Mouse (Mus musculus): Measurements from ENCODE around the gene Dst. TPM values are rescaled to one million over a fixed set of nuclear protein-coding genes. Genes with fewer than 3 reads are reported as not detected.
A peak's percentile ranks its signal among the peaks of the same experiment; 100 is the strongest.

Dst gene
- polyA plus RNA-seq, 1 experiment from 2014 or later: 3.3 TPM

GRCm38 (mm10) chr1:33931791-33932190, 23.8 kb downstream of the Dst start:
- Histone ChIP-seq H3K27ac (no peak overlapping the region), H3K9ac (no peak overlapping the region), H3K4me2 (no peak overlapping the region), H3K4me3 (replicated peaks) (no peak overlapping the region), H3K36me3 (no peaks in the 10 kb centered on the region), H3K9me3 (replicated peaks) (no peaks in the 10 kb centered on the region), H3K4me1 (replicated peaks) (no peaks in the 10 kb centered on the region), H3K27me3 (no peaks in the 10 kb centered on the region)
- DNase-seq (no peak), ATAC-seq (ENCODE audit: low read depth) (no peak)
- 74% methylated on average over 8 of the region's 8 CpGs for WGBS (ENCODE audit: insufficient replicate concordance)

GRCm38 (mm10) chr1:33932196-33932595, 24.2 kb downstream of the Dst start:
- DNase-seq (no peak), ATAC-seq (ENCODE audit: low read depth) (no peak)
- Histone ChIP-seq H3K27ac (no peak overlapping the region), H3K27me3 (no peaks in the 10 kb centered on the region), H3K9me3 (replicated peaks) (no peaks in the 10 kb centered on the region), H3K4me3 (replicated peaks) (no peak overlapping the region), H3K4me1 (replicated peaks) (no peaks in the 10 kb centered on the region), H3K4me2 (no peak overlapping the region), H3K36me3 (no peaks in the 10 kb centered on the region), H3K9ac (no peak overlapping the region)
- 64% methylated on average over 3 of the region's 3 CpGs for WGBS (ENCODE audit: insufficient replicate concordance)

DNA sequence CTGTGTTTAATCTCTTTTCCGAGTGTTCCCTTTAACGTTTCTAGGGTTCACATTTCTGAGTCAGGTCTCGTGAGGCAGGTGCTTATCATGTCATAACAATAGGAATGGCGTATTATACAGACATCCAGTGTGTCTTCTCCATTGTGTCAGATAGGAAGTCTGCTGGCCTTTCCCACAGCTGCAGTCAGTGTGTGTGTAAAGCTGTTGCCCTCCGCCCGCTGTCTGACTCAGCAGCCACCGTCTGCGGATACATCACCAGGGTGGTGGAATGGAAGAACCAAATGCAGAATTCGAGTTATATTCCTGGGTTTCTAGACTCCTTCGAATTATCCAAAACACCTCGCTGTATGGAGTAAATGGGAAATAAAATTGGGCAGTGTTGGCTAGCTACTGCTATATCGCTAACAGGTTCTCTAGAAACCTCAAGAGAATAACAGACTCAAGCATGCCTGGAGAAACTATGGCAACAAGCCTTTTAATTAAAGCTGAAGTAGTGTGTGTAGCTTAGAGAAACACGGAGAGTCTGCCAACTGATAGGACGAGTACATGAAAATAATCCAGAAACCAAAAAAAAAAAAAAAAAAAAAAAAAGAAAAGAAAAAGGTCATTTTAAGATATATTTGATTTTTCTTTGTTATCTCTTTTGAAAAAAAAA, 24.9 kb downstream of the Dst start:
- WGBS (ENCODE audit: insufficient replicate concordance): 68% methylated on average over 14 of the region's 14 CpGs
- no peak for ATAC-seq (ENCODE audit: low read depth)
- Histone ChIP-seq H3K4me1 (replicated peaks) (no peaks in the 10 kb centered on the region), H3K9me3 (replicated peaks) (no peaks in the 10 kb centered on the region), H3K9ac (no peak overlapping the region), H3K36me3 (no peaks in the 10 kb centered on the region), H3K4me2 (no peak overlapping the region), H3K27me3 (no peaks in the 10 kb centered on the region), H3K4me3 (replicated peaks) (no peak overlapping the region), H3K27ac (no peak overlapping the region)
- DNase-seq: no peak

- no peak overlapping the region for H3K27ac ChIP-seq
Measured at GRCm38 (mm10) chr1:33935946-33936345, 27.9 kb downstream of the Dst start.

GRCm38 (mm10) chr1:33939828-33940227, 31.8 kb downstream of the Dst start:
- H3K9ac ChIP-seq: no peak overlapping the region
- no peaks in the 10 kb centered on the region for H3K9me3 ChIP-seq (replicated peaks)
- H3K4me3 ChIP-seq (replicated peaks): no peak overlapping the region
- DNase-seq (no peak), ATAC-seq (ENCODE audit: low read depth) (peak; percentile 29; the same call in 1 of the 2 replicates)
- no peaks in the 10 kb centered on the region for H3K4me1 ChIP-seq (replicated peaks)
- no peak overlapping the region for H3K4me2 ChIP-seq
- no peaks in the 10 kb centered on the region for H3K36me3 ChIP-seq
- 65% methylated on average over 5 of the region's 5 CpGs for WGBS (ENCODE audit: insufficient replicate concordance)
- no peak overlapping the region; the same call in 1 of the 2 replicates for H3K27ac ChIP-seq
- H3K27me3 ChIP-seq: no peaks in the 10 kb centered on the region

More at GRCm38 (mm10) chr1:33935946-33936345, 27.9 kb downstream of the Dst start:
- Histone ChIP-seq H3K9ac (no peak overlapping the region), H3K9me3 (replicated peaks) (no peaks in the 10 kb centered on the region), H3K27me3 (no peaks in the 10 kb centered on the region), H3K4me3 (replicated peaks) (no peak overlapping the region), H3K36me3 (no peaks in the 10 kb centered on the region), H3K4me2 (no peak overlapping the region), H3K4me1 (replicated peaks) (no peaks in the 10 kb centered on the region)
- WGBS (ENCODE audit: insufficient replicate concordance): 74% methylated on average over 3 of the region's 3 CpGs
- no peak for DNase-seq
- no peak for ATAC-seq (ENCODE audit: low read depth)

DNA sequence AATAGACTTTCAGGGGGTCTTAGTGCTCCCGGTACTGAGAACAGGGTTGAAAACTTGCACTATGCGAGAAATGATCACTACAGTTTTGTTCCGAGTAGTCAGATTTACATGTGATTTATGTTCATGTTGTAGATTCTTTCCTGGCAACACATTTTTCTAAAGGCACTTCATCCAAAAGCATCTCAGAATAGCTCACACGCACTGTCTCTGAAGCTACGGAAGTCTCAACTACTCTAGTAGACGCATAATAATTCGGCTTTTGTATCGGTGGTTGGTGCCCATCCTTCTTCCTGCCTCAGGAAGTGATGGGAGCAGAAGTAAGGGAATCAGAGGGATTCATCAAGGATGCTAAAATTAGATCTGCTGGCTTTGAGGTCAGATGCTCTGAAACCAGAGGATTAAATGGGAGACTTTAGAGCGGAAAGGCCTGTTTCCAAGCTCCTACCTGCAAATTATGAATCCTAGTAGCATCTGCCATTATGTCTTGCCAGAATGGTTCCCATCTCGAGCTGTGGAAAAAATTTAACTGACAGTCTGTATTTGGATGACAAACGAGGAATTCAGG, 32.4 kb downstream of the Dst start:
- Histone ChIP-seq H3K27me3 (no peaks in the 10 kb centered on the region), H3K4me1 (replicated peaks) (peaks cover 2% of the 10 kb centered on the region), H3K9me3 (replicated peaks) (no peaks in the 10 kb centered on the region), H3K36me3 (no peaks in the 10 kb centered on the region), H3K4me3 (replicated peaks) (no peak overlapping the region), H3K9ac (no peak overlapping the region), H3K4me2 (no peak overlapping the region), H3K27ac (no peak overlapping the region)
- no peak for DNase-seq
- 67% methylated on average over 11 of the region's 11 CpGs for WGBS (ENCODE audit: insufficient replicate concordance)
- no peak for ATAC-seq (ENCODE audit: low read depth)

- 50% methylated on average over 8 of the region's 8 CpGs for WGBS (ENCODE audit: insufficient replicate concordance)
- no peak overlapping the region for H3K27ac ChIP-seq
- DNase-seq: no peak
- no peak overlapping the region for H3K9ac ChIP-seq
- no peaks in the 10 kb centered on the region for H3K9me3 ChIP-seq (replicated peaks)
- no peak overlapping the region for H3K4me3 ChIP-seq (replicated peaks)
- no peak overlapping the region for H3K4me2 ChIP-seq
- no peaks in the 10 kb centered on the region for H3K36me3 ChIP-seq
- peaks cover 7% of the 10 kb centered on the region for H3K4me1 ChIP-seq (replicated peaks)
- no peak for ATAC-seq (ENCODE audit: low read depth)
- H3K27me3 ChIP-seq: no peaks in the 10 kb centered on the region
Measured at GRCm38 (mm10) chr1:33942638-33943037, 34.6 kb downstream of the Dst start.

DNA sequence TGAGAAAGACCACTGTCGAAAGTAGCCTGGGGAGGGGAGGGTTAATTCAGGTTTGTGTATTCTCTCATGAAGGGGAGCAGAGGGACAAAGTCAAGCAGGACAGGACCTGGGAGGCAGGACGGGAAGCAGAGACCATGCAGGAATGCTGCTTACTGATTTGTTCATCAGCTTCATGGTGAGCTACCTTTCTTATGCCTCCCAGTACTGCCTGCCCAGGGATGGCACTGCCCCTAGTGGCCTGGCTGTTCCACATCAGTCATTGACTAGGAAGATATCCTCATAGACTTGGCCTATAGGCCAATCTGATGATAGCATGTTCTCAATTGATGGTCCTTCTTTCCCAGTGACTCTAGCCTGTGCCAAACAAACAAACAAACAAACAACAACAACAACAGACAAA, 35.9 kb downstream of the Dst start:
- no peak overlapping the region for H3K4me2 ChIP-seq
- 40% methylated on average over 2 of the region's 2 CpGs for WGBS (ENCODE audit: insufficient replicate concordance)
- ATAC-seq (ENCODE audit: low read depth) (no peak), DNase-seq (no peak)
- no peak overlapping the region for H3K4me3 ChIP-seq (replicated peaks)
- H3K9ac ChIP-seq: no peak overlapping the region
- H3K27ac ChIP-seq: no peak overlapping the region
- H3K27me3 ChIP-seq: no peaks in the 10 kb centered on the region
- H3K36me3 ChIP-seq: no peaks in the 10 kb centered on the region
- H3K4me1 ChIP-seq (replicated peaks): peaks cover 7% of the 10 kb centered on the region
- no peaks in the 10 kb centered on the region for H3K9me3 ChIP-seq (replicated peaks)

DNA sequence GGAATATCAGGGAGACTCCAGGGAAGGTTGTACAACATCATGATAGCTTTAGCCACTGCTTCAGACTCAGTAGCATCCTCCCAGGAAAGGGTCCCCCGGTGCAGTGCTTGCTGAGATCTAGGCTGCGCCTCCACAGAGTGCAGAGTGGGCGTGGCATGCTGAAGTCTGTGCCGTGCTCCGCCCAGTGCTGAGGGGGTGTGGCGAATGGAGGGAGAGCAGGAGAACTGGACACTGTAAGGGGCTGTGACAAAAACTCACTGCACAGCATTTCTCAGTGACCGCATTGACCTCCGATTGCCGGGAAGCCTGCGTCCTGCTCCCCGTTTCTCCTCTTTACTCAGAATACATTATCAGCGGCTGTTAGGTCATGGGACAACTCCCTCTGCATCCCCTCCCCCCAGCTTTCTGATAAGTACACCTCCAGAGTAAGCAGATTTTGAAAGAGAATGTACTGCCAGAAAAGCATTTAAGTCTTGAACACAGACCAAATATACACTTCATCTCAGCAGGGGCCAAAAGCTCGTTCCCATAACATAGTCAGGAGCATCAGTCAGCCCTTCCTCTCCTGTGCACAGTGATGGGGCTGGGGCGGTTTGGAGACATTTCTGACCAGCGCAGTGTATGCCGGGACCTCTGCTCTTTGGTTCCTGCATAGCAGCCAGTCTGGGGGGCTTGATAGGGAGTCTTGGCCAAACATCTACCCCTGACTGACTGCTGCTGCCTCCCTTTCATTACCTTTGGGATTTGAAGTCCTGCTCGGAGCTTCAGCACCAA, 37.1 kb downstream of the Dst start:
- Histone ChIP-seq H3K4me1 (replicated peaks) (peaks cover 7% of the 10 kb centered on the region), H3K9me3 (replicated peaks) (no peaks in the 10 kb centered on the region), H3K36me3 (no peaks in the 10 kb centered on the region), H3K27ac (peak overlapping the region; percentile 55), H3K4me2 (peak overlapping the region; percentile 19; the same call in 1 of the 2 replicates), H3K27me3 (no peaks in the 10 kb centered on the region), H3K9ac (no peak overlapping the region), H3K4me3 (replicated peaks) (0 out of 2 replicates have a peak overlapping the region, but pooled peaks have one; percentile 16)
- 53% methylated on average over 17 of the region's 17 CpGs for WGBS (ENCODE audit: insufficient replicate concordance)
- ATAC-seq (ENCODE audit: low read depth): peak; percentile 84
- no peak for DNase-seq

DNA sequence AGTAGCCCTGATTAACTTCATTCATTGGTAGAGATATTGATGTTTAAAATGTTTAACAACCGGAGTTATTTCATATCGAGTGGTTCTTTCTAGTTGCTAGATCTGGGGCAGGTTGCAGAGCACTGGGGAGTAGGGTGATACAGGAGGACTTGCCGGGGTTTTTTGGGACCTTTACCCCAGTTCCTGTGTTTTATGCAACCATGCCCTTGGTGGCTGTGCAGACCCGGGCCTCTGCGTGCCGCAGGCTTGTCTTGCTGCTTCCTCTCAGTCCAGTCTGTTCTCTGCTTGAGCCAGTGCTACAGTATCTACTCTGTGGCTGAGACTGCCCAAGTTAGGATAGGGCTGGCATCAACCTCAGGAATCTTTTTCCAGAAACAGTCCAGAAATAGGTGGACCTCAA, 37.7 kb downstream of the Dst start:
- H3K27me3 ChIP-seq: no peaks in the 10 kb centered on the region
- peaks cover 7% of the 10 kb centered on the region for H3K4me1 ChIP-seq (replicated peaks)
- 0 out of 2 replicates have a peak overlapping the region, but pooled peaks have one; percentile 19 for H3K4me2 ChIP-seq
- WGBS (ENCODE audit: insufficient replicate concordance): 60% methylated on average over 6 of the region's 6 CpGs
- no peak for ATAC-seq (ENCODE audit: low read depth)
- H3K4me3 ChIP-seq (replicated peaks): no peak overlapping the region
- peak overlapping the region; percentile 55; the same call in 1 of the 2 replicates for H3K27ac ChIP-seq
- H3K9me3 ChIP-seq (replicated peaks): no peaks in the 10 kb centered on the region
- H3K9ac ChIP-seq: no peak overlapping the region
- no peak for DNase-seq
- no peaks in the 10 kb centered on the region for H3K36me3 ChIP-seq

DNA sequence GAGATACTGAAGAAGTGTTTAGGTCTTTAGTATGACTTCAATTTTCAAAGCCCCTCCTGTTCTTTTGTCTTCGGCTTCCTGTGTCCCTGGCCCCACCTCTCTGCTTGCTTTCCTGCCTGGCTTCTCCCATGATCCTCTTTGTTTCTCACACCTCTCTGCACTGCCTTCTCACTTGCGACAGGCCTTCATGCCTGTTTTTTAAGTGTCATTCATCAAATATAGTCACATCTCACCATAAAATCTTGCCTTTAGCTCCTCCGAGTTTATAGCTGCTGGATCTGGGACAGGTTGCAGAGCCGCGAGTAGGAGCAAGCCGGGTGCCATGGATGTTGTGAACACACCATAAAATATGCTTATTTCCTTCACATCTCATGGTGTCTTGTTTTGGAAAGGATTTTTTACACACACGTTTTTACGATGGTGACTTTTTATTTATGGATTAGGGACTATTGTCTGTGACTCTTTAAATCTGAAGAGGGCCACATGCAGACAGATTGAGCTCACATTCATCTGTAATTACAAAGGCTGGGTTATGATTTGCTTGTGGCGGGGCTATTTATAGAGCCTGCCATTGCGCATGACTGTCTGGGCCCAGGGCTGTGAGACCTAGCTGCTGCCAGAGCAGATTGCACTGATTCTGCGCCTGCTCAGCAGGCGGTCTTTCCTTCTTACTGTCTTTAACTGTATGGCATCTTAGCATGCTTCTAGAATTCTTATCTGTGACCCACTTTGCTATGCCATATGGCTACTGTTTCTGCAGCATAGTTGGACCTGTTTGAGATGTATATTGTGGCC, 38.8 kb downstream of the Dst start:
- Histone ChIP-seq H3K27ac (no peak overlapping the region), H3K4me3 (replicated peaks) (no peak overlapping the region), H3K36me3 (no peaks in the 10 kb centered on the region), H3K4me2 (no peak overlapping the region), H3K27me3 (no peaks in the 10 kb centered on the region), H3K9me3 (replicated peaks) (no peaks in the 10 kb centered on the region), H3K4me1 (replicated peaks) (peaks cover 7% of the 10 kb centered on the region), H3K9ac (no peak overlapping the region)
- DNase-seq (no peak), ATAC-seq (ENCODE audit: low read depth) (no peak)
- 69% methylated on average over 12 of the region's 12 CpGs for WGBS (ENCODE audit: insufficient replicate concordance)

All from liver, embryonic 13.5 days (tissue).